Mouse (Mus musculus) kidney, postnatal 10 days (tissue): Measurements from ENCODE around the gene Gm9837.

Source experiments
- DNase-seq: peaks from one replicate; pipeline ENCODE4 v3.0.0; 2021; ENCODE audit warnings: mixed read lengths

Gene Gm9837

DNA sequence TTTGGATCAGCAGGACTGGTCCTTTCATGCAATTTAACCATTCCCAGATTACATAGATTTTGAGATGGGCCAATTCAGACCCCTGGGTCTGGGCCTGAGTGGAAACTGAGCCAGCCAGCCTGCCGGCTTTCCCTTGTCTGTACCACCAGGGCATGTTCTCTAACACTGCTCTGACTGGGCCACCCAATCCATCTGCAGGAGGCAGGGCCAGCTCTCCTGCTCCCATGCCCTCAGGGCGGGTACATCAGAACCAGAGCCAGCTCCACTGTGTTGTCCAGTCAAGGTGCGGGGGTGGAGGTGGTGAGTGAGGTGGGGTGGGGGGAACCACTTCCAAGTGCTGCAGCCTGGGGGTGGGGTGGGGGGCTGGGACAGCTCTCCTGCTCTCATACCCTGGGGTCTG, 16.1 kb upstream of the Gm9837 start:
- no peak for DNase-seq

DNA sequence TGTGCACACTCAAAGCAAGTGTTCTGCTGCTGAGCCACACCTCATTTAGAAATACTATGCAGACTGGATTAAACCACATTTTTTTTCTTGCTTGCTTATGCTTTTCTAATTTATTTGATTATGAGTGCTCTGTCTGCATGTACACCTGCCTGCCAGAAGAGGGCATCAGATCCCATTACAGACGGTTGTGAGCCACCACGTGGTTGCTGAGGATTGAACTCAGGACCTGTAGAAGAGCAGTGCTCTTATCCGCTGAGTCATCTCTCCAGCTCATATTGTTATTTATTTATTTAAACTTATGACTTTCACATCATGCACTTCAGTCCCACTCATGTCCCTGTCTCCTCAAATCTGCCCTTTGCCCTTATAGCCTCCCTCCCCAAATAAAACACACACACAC, 15.4 kb upstream of the Gm9837 start:
- no peak for DNase-seq

DNA sequence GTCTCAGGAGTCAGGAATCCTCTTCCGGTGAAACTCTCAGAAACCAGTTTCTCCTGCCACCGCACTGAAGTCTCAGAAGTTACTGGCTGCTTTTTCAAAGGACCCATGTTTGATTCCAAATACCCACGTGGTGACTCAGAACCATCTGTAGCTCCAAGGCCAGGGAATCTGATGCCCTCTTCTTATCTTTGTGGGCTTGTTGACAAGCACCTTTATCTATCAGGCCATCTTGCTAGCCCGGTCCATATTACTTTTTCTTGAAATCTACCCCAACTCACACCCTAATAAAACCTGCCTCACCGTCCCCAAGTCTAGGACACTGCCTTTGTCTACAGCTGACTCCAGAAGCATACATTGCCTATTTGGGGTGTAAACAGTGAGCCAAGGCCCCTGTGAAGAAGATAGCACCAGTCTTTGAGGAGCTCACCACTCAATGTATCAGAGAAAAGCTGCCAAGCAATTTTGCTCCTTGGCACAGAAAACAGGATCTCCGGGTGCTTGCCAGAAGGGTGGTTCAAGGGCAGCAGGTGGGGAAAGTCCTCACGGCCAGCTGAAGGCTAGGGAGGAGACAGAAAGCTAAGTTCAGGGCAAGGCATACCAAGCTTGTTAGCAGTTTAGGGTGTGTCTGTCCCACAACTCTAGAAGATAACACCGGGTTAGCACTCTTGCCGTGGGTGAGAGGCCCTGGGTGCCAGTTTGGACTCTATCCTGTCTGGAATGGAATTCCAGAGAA, 13.0 kb upstream of the Gm9837 start:
- no peak for DNase-seq

DNA sequence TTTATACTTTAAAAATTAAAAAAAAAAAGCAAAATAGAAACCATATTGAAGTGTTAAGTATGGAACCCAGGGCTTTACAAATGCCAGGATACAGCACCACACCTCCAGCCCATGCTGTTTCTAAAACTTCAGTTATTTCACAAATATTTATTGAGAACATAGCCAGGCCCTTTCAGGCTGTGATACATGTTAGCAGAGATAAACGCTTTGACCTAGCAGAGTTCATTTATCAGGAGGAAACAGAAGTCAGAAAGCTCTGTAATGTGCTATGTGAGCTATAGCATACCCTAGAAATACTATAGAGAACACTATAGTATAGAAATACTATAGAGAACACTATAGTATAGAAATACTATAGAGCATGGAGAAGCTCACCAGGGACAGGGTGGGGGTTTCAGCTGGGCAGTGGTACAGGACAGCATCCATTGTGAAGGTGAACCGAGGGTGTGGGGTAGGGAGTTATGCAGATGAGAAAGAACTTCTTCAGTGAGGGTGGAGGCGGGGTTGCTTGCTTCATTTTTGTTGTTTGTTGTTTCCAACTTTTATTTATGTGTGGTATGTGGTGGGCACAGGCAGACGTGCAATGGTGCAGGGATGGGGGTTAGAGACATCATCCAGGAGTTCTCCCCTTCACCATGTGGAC, 10.9 kb upstream of the Gm9837 start:
- no peak for DNase-seq

DNA sequence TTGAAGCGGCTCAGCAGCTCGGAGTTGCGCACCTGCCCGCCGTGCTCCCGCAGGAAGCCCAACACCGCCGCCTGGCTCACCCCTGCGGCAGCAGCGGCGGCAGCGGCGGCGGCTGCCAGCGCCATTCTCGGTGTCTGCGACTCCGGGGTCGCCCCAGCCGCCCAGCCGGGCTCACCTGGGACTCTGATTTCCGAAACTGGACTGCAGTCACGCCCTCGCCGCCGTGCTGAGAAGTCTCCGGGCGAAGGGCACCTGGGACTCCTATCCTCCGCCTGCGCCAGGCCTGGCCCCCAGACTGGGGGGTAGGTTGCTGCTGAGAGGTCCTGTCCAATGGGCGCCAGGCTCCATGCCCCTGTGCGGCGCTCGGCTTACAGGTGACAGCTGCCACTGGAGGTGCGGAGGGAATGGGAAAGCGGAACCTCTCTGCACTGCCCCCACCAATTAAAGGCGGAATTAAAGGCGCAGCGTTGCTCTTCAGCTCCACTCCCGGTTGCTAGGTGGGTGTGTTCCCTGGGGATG, 9.6 kb upstream of the Gm9837 start, which contains the start of the genes Gm9945 and Sowaha:
Gm9945 (plus strand) TSS at position 384 of the 519 bp plus-strand sequence.
Sowaha (minus strand) TSS at position 492 of the 519 bp plus-strand sequence.
- peak; percentile 60 for DNase-seq

DNA sequence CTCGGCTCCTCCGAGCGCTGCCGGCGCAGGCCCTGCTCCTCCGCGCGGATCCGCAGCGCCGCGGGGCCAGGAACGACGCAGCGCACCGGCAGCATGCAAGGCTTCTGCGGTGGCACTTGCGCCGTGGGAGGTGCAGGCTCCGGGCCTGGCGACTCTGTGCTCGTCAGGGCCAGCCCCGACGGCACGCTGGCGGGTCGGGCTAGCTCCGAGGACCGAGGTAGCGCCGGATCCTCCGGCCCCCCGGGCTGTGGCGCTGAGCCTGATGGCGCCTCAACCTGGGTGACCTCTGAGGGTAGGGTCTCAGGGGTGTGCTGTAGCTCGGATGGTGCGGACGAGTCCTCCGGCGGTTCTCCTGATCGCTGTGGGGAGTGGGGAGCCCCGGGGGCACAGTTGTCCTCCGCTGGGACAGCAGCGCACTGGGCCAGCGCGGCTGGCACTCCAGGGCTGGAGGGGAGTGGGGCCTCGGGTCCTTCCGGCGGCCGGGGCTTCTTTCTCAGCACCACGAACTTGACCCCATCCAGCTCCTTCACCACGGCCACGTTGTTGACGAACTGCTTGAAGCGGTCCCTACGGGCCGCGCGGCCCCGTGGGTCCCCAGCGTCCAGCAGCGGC, 9.0 kb upstream of the Gm9837 start:
- peak; percentile 27 for DNase-seq

DNA sequence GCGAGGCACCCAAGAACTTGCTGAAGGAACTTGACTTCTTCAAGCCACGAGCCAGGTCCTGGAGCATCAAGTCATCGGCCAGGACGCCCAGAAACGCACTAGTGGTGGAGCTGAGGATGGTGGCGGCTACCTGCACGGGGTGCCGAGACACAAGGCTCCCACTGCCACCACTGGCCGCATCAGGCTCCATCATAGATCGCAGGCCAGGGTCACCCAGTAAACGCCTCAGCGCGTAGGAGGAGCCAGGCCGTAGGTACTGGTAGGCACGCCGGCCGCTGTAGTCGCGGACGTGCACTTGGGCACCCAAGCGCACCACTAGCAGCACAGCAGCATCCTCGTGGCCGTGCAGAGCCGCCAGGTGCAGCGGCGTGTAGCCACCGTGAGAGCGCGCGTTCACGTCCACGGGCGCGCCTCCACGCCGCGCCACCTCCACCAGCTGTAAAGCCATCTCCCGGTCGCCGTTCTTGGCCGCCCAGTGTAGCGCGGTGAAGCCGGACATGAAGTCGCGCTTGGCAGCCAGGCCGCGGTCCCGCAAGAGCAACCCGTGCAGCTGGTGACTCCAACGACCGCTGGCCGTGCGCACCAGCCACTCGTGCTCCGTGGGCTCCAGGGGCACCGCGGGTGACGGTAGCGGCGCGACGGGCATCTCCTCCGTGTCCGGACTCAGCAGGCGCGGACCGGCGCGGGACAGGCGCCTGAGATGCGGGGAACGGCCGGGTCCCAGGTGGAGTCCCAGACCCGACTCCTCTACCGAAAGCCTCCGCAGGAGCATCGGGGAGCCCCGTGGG, 8.3 kb upstream of the Gm9837 start:
- peak; percentile 45 for DNase-seq

DNA sequence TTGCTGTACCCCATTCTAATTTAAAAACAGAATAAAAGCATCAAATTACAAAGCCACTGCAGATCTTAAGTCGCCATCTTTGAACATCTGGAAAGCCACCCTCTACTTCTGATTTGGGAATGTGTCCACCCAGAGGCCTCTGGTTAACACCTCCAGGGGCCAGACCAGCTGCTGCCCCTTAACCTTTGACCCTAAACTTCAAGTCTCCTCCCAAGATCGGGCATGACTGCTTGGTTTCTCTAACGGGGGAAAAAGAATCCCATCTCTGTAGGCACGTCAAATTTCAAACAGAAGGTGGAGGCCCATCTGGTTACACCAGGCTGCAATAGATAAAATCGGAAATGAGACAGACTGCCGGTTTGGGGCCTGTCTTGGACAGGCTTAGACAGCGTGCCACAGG, 7.6 kb upstream of the Gm9837 start:
- no peak for DNase-seq

DNA sequence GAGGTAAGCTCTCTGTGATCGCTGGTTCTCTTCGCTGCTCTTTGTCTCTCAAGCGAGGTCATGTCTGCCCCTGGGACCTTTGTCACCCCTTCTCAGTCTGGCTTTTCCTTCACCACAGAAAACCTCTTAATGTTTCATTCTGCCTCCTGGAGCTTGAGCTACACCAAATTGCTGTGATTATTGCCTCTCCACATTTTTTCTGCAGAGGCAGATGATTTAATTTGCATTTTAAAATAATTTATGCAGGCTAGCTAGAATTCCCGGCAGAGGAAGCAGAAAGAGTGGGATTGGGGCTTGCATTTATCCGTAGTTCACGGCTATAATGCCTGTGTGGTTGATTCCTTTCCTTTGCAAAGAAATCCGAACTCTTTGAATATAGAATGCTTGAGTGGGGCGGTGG, 5.3 kb upstream of the Gm9837 start:
- DNase-seq, result no peak

DNA sequence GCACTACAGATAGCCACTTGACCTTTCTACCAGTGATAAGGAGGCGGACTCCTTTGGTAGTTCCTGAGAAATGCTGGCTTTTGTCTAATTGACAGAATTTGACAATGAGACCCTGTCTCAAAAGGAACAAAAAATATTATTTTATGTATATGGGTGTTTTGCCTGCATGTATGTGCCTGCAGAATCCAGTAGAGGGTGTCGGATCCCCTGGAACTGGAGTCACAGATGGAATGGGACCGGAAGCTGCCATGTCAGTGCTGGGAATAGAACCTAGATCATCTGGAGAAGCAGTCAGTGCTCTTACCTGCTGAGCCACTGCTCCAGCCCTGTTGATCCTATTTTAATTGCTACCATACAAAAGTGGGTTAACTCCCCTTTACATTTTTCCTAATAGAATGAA, 2.4 kb upstream of the Gm9837 start:
- no peak for DNase-seq

DNA sequence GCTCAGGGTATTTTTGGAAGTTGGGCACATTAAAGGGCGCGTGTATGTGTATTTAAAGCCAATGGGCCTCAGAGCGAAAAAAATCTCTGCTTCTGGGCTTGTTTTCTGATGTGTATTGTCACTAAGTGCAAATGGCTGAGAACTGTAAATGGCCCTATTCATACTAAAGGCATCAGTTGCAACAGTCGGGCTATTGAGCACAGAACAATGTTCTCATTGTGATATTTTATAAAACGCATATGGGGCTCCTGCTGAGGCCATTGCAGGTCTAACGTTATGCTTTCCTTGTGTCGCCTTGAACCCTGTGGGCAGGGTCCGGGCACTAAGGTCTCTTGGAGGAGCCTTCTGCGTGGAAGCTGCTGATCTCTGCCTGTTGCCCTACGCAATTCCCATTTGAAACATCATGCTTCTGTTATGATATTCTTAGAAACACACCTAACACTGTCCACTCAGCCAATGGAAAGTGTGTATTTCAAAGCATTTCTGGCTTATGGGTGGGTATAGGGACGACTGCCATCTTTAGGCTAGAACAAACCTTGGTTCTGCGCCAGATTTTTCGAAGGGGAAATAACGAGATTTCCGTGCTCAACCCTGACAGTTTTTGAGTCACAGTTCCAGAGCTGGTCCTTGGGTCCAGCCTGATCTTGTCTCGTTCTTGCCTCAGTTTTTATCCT, 848 bp downstream of the Gm9837 start:
- no peak for DNase-seq

DNA sequence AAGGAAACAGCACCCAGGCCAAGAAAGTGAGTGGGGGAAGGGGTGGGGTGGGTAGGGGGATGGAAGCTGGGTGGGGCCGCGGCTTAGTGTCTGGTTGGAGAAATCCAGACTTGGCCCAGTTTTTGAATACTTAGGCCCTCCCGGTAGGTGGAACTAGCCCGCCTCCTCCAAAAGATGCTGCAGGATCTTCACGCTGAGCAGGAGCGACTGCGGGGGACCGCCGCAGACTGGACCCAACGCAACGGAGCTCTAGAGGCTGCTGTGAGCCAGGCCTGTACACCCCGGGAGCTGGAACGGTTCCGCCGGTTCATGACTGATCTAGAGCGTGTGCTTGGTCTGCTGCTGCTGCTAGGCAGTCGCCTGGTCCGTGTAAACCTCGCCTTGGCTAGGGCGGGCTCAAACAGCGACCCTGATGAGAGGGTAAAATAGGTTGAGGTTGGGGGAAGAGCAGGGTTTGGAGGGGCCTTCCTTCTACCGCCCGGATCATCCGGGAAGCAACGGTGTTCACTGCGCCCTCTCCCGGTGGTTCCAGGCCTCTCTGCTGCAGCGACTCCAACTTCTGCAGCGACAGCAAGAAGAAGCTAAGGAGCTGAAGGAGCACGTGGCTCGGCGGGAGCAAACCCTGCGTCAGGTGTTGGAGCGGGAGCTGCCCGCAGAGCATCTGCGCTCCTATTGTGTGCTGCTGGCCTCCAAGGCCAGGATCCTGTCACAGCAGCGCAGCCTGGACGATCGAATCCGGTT, 3.9 kb downstream of the Gm9837 start:
- DNase-seq, result peak; percentile 89

DNA sequence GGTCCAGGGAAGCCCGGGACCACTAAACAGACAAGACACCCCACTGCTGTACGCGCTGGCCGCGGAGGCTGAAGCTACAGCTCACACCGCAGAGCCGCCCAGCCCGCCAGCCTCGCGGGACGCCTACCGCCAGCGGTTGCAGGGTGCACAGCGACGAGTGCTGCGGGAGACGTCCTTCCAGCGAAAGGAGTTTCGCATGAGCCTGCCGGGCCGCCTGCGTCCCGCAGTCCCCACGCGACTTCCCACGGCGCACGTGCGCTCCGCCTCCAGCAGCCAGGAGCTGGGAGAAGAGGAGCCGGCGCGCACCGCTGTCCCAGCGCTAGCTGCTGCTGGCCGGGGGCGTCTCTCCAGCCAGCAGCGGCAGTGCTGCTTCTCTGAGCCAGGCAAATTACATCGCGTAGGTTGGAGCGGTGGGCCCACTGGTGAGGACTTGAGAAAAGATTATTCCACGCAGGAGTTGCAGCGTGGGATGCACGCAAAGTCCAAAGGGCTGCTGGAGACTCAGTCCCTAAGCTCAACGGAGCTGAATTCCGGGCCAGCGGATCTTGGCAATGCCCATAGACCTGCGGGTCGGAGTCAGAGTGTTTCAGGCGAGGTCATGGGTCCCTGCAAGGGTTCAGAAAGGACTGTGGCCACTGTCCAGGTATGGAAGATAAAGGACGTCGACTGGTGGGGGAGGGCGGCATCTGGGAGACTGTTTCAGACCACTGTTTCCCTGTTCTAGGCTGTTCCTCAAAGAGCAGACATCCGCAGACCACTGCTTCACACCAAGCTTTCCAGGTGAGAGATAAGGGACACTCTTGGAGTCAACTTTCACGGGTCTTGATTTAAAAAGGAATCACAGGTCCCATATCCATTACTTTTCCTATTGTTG, 6.5 kb downstream of the Gm9837 start:
- DNase-seq, result peak; percentile 33

DNA sequence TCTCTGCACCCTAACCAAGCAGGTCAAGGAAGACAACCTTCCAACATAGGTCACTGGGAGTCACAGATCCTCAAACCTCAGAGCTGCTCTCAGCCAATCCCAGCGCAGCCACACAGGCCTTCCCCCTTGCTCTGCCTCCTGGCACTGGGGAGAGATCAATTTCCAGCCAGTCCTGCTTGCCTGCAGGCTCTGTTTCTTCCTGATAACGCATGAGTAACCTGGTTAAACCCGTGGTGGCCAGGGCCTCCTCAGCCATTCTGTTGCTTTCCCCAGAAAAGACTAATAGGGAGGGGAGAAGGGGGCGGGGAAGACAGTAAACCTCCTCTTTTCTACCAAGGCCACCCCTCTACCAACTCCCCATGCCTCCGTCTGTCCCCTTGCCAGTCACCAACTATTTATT, 8.6 kb downstream of the Gm9837 start:
- DNase-seq, result no peak

DNA sequence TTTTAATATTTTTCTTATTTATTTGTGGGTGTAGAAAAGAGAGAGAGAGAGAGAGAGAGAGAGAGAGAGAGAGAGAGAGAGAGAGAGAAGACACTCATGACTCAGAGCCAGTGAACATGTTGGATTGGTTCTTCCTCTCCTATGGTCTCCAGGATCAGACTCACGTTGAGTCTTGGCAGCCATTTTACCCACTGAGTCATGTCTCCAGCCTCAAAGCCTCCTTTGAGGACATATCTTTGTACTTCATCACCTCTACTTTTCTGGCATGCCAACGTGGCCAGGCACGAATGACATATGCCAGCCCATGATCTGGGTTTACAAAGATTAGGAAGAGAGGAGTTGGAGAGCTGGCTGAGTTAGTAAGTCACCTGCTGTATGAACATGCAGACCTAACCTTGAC, 10.1 kb downstream of the Gm9837 start:
- DNase-seq, result no peak

DNA sequence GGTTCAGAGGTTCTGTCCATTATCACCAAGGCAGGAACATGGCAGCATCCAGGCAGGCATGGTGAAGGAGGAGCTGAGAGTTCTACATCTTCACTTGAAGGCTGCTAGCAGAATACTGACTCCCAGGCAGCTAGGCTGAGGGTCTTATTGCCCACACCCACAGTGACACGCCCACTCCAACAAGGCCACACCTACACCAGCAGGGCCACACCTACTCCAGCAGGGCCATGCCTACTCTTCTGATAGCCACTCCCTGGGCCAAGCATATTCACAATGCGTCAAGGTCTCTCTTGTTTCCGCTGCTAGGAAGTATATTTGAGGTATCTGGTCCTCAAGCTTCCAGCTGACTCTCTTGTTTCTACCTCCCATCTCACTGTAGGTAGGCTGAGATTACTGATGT, 11.3 kb downstream of the Gm9837 start:
- no peak for DNase-seq

DNA sequence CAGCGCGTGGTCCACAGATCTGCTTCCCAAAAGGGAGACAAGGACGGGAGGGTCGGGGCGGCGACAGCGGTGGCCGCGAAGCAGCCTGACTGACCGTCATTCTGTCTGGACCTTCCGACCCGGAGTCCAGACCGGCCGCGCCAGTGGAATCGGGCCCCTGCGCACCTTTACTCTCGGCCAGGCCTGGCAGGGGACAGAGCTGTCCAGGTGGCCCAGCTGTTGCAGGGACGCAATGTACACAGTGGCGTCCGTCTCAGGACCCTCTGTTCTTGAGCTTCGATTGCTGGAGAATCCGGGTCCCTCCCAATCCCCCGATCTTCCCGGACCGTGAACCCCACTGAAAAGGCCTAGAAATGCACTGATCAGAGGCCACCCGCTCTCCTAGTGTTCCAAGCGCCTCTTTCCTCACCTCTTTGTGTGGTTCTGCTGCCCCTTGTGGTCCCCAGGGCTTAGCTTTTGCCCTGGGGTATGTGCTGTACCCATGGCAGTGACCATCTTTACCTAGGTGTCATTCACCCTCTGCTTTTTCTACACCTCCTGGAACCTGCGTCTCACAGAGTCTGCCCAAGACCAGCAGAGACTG, 12.8 kb downstream of the Gm9837 start:
- no peak for DNase-seq

DNA sequence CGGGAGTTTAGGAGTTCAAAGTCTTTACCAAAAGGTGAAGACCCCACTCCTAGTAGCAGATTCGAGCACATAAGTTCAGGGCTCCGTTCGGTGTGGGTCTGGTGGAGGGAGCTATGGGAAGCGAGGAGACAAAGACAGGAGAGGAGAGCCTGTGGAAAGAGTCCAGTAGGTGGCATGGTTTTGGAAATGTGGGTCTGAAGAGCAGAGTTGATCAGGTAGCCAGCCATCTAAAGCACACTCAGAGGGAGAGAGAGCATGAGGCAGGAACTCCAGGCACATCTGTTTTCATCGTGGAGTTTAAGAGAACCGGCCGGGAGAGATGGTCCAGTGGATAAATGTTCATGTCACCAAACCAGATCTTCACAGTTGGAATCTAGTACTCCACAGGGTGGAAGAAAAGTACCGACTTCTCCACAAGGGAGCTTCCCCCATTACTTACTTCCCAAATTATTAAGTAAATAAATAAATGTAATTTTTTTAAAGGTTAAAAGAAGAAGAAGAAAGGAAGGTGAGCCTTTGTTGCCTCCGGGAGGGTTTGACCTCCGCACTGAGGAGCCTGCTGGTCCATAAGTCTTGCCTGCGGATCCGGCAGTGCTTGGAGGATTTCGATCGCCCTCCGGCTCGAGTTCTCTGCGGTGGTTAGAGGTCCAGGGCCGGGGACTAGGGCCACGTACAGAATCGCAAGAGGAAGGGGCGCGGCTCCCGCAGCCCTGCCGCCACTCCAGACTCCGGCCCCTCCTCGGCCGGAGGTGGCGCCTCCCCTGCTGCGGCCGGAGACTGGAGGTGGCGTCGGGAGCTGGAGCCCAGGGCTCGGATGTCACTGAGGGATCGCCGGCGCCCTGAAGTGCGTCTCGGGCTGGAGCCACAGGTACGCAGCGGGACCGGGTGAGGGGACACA, 13.6 kb downstream of the Gm9837 start, which contains the start of the genes Gm10447 and Shroom1:
Gm10447 (minus strand) TSS at position 637 of the 898 bp plus-strand sequence.
Shroom1 (plus strand) TSS at position 732 of the 898 bp plus-strand sequence.
- peak; percentile 77 for DNase-seq

DNA sequence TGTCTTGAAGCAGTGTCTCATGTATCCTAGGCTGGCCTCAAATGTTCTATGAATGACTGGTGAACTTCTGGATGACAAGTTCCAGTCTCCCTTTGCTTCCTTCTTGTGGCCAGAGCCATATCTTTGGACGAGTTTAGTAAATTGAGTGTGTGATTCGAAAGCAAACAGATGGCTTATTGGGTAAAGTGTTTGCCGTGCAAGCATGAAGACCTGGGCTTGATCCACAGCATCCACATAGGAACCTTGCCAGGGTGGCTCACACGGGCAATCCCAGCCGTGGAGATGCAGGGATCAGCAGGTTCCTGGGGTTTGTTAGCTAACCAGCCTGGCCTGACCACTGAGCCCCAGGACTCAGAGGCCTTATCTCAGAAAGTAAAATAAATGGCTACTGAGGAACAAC, 17.2 kb downstream of the Gm9837 start:
- no peak for DNase-seq
